Mouse (Mus musculus): ENCODE data around the gene Exoc7. TPM values are rescaled to one million over a fixed set of nuclear protein-coding genes. Genes with fewer than 3 reads are reported as not detected.
"Not testable (repeated sequence)": the region's sequence is repeated elsewhere in the genome, so short reads cannot be mapped to it uniquely, and the experiment has no call there.

The Exoc7 gene
- polyA plus RNA-seq, 1 experiment from 2014 or later, result 113 TPM

DNA sequence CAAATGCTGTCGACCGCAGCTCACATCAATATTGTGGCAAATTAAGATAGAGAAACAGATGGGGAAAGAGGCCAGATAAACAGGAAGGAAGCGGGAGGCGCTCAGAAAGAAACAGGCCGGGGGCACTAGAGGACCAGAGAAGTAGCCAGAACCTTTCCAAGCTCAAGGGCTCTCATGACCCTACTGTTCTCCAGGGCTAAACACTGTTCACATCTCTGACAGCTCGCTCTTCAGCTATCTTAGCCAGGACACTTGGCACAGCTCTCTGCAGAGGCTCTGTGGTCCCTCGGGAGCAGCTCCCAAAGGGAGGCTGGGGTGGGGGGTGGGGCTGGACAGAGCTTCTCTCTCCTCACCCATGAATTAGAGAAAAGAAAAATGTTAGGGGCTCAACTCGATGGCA is 16.5 kb downstream of the Exoc7 start:
- Histone ChIP-seq H3K36me3 (peaks cover 78% of the 10 kb centered on the region), H3K4me3 (replicated peaks) (no peak overlapping the region), H3K9ac (replicated peaks) (no peak overlapping the region), H3K4me1 (no peaks in the 10 kb centered on the region), H3K4me2 (no peak overlapping the region), H3K27ac (replicated peaks) (no peak overlapping the region), H3K27me3 (replicated peaks) (peaks cover 2% of the 10 kb centered on the region; the same call in 1 of the 2 replicates), H3K9me3 (replicated peaks) (no peaks in the 10 kb centered on the region)
- ATAC-seq (ENCODE audit: low FRiP score), result no peak
- WGBS, result 79% methylated on average over 8 of the region's 8 CpGs

GRCm38 (mm10) chr11:116287351-116287750 is 19.7 kb downstream of the Exoc7 start:
- Histone ChIP-seq H3K9me3 (replicated peaks) (no peaks in the 10 kb centered on the region), H3K27ac (replicated peaks) (no peak overlapping the region)

DNA sequence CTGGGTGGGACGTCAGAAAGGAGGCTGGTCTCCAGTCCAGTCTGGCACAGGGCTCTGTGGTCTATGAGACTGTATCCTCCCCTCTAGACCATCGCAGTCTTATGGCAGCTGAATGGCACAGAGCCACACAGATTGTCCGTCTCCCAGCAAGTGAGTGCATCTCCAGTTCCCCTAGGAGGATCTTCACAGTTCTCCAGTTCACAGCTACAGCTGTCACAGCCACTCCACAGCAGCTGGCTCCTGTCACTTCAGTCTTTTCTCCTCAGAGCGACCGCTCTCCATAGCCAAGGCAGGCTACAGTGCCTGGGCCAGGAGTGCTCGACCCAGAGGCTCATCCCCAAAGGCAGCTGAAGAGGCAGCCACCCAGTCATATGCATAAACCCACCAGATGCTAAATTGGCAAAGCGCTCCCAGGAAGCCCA is 21.3 kb downstream of the Exoc7 start:
- no peak for ATAC-seq (ENCODE audit: low FRiP score)
- Histone ChIP-seq H3K27ac (replicated peaks) (0 out of 2 replicates have a peak overlapping the region, but pooled peaks have one; percentile 9), H3K36me3 (peaks cover 37% of the 10 kb centered on the region), H3K4me1 (peaks cover 18% of the 10 kb centered on the region), H3K9me3 (replicated peaks) (no peaks in the 10 kb centered on the region), H3K9ac (replicated peaks) (no peak overlapping the region), H3K27me3 (replicated peaks) (peaks cover 50% of the 10 kb centered on the region), H3K4me3 (replicated peaks) (no peak overlapping the region), H3K4me2 (no peak overlapping the region)
- WGBS, result 69% methylated on average over 7 of the region's 7 CpGs

More at GRCm38 (mm10) chr11:116287351-116287750, 19.7 kb downstream of the Exoc7 start:
- Histone ChIP-seq H3K4me3 (replicated peaks) (no peak overlapping the region), H3K27me3 (replicated peaks) (peaks cover 34% of the 10 kb centered on the region), H3K36me3 (peaks cover 53% of the 10 kb centered on the region), H3K4me1 (peaks cover 8% of the 10 kb centered on the region), H3K9ac (replicated peaks) (no peak overlapping the region), H3K4me2 (no peak overlapping the region)
- WGBS, result 79% methylated on average over 5 of the region's 5 CpGs
- ATAC-seq (ENCODE audit: low FRiP score), result no peak

DNA sequence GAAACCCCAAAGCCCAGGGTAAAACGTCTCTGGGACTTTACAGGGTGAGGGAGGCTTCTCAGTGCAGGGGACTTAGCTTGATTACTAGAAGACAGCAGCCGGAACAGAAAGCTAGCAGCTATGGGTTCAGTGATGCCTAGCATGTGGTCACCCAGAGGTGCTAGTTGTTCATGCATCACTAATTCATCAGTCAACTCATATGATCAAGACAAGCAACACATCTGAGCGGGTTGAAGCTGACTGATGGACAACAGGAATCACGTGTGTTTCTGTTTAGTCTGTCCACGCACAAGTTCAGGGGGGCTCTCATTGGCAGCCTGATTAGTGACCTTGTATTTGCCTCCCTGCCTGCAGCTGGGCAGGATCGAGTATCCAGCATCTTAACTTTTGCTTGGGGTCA is 23.1 kb downstream of the Exoc7 start:
- 68% methylated on average over 6 of the region's 6 CpGs for WGBS
- H3K27me3 ChIP-seq (replicated peaks), result peaks cover 63% of the 10 kb centered on the region

GRCm38 (mm10) chr11:116282912-116283521 is 24.0 kb downstream of the Exoc7 start:
- Histone ChIP-seq H3K9me3 (replicated peaks) (no peaks in the 10 kb centered on the region), H3K36me3 (peaks cover 10% of the 10 kb centered on the region), H3K27me3 (replicated peaks) (peaks cover 63% of the 10 kb centered on the region), H3K4me1 (peaks cover 18% of the 10 kb centered on the region), H3K27ac (replicated peaks) (no peak overlapping the region), H3K9ac (replicated peaks) (no peak overlapping the region), H3K4me3 (replicated peaks) (peak overlapping the region; percentile 7; the same call in 1 of the 2 replicates), H3K4me2 (peak overlapping the region; percentile 16)
- ATAC-seq (ENCODE audit: low FRiP score), result no peak
- 10% methylated on average over 48 of the region's 48 CpGs for WGBS

More for the DNA sequence above, 23.1 kb downstream of the Exoc7 start:
- Histone ChIP-seq H3K4me2 (no peak overlapping the region), H3K36me3 (peaks cover 19% of the 10 kb centered on the region), H3K4me1 (peaks cover 18% of the 10 kb centered on the region), H3K9ac (replicated peaks) (no peak overlapping the region), H3K27ac (replicated peaks) (no peak overlapping the region), H3K9me3 (replicated peaks) (no peaks in the 10 kb centered on the region), H3K4me3 (replicated peaks) (no peak overlapping the region)
- no peak for ATAC-seq (ENCODE audit: low FRiP score)

DNA sequence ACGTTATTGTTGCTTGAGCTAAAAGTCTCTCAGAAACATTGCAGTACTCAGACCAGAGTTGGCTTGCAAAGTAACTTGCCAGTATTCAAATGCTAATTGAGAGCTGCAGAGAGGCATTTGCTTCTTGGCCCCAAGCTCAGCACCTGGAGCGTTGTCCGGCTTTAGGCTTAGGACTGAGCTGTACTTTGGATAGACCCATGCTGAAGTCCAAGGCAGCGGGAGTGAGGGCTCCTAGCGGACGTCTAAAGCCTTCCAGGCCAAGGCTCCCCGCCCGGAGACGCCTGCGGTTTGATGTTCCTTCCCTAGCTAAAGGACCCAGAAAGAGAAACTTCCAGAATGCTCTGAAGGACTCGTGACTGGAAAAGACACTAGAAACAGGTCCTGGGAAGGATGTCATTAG is 24.9 kb downstream of the Exoc7 start:
- H3K9ac ChIP-seq (replicated peaks), result no peak overlapping the region
- 0 out of 2 replicates have a peak, but pooled peaks cover under 1% of the 10 kb centered on the region for H3K36me3 ChIP-seq
- WGBS, result 2% methylated on average over 11 of the region's 11 CpGs
- ATAC-seq (ENCODE audit: low FRiP score), result no peak
- peaks cover 18% of the 10 kb centered on the region for H3K4me1 ChIP-seq
- no peak overlapping the region for H3K27ac ChIP-seq (replicated peaks)
- peak overlapping the region; percentile 54 for H3K4me2 ChIP-seq
- no peak overlapping the region for H3K4me3 ChIP-seq (replicated peaks)
- no peaks in the 10 kb centered on the region for H3K9me3 ChIP-seq (replicated peaks)
- H3K27me3 ChIP-seq (replicated peaks), result peaks cover 63% of the 10 kb centered on the region

DNA sequence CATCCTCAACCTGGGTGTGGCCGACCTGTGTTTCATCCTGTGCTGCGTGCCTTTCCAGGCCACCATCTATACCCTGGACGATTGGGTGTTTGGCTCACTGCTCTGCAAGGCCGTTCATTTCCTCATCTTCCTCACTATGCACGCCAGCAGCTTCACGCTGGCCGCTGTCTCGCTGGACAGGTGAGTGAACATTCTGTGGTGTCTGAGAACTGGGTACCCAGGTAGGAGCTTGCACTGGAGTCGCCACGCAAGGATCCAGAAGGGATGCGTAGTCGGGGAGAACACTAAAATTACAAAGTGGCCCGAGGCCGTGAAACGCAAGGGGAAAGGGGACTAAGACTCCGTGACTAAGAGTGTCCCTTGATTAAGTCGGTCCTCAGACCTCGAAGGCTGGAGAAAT is 25.4 kb downstream of the Exoc7 start:
- peaks cover 63% of the 10 kb centered on the region for H3K27me3 ChIP-seq (replicated peaks)
- no peak for ATAC-seq (ENCODE audit: low FRiP score)
- WGBS, result 1% methylated on average over 18 of the region's 18 CpGs
- H3K27ac ChIP-seq (replicated peaks), result no peak overlapping the region
- H3K4me1 ChIP-seq, result peaks cover 18% of the 10 kb centered on the region
- peak overlapping the region; percentile 33 for H3K4me3 ChIP-seq (replicated peaks)
- H3K9me3 ChIP-seq (replicated peaks), result no peaks in the 10 kb centered on the region
- H3K9ac ChIP-seq (replicated peaks), result peak overlapping the region; percentile 37; the same call in 1 of the 2 replicates
- H3K36me3 ChIP-seq, result no peaks in the 10 kb centered on the region
- peak overlapping the region; percentile 54 for H3K4me2 ChIP-seq

GRCm38 (mm10) chr11:116280751-116281663 is 26.0 kb downstream of the Exoc7 start, which contains the start of gene Galr2:
Gene Galr2, plus strand, starts transcription at chr11:116280939.
- no peak within 1 kb of the TSS for H3K27ac ChIP-seq (replicated peaks)
- H3K9me3 ChIP-seq (replicated peaks), result no peaks in the 10 kb centered on the region
- H3K4me2 ChIP-seq, result peak within 1 kb of the TSS; percentile 54
- H3K4me1 ChIP-seq, result peaks cover 18% of the 10 kb centered on the region
- H3K27me3 ChIP-seq (replicated peaks), result peaks cover 63% of the 10 kb centered on the region
- H3K36me3 ChIP-seq, result no peaks in the 10 kb centered on the region
- H3K4me3 ChIP-seq (replicated peaks), result peak within 1 kb of the TSS; percentile 33
- H3K9ac ChIP-seq (replicated peaks), result peak within 1 kb of the TSS; percentile 37; the same call in 1 of the 2 replicates
- WGBS, result 7% methylated on average over 46 of the region's 48 CpGs
- ATAC-seq (ENCODE audit: low FRiP score), result no peak

- not testable (repeated sequence) for H3K4me3 ChIP-seq (replicated peaks); H3K36me3 ChIP-seq; H3K9me3 ChIP-seq (replicated peaks); H3K9ac ChIP-seq (replicated peaks); H3K4me2 ChIP-seq; H3K27ac ChIP-seq (replicated peaks); ATAC-seq (ENCODE audit: low FRiP score)
- Histone ChIP-seq H3K27me3 (replicated peaks) (peaks cover 26% of the 10 kb centered on the region), H3K4me1 (peaks cover 28% of the 10 kb centered on the region)
- 90% methylated on average over 1 of the region's 1 CpGs for WGBS
Measured at GRCm38 (mm10) chr11:116277184-116277583, 29.8 kb downstream of the Exoc7 start.

GRCm38 (mm10) chr11:116274045-116274666 is 32.9 kb downstream of the Exoc7 start, which contains the start of gene Srp68:
Gene Srp68, minus strand, starts transcription at chr11:116274217.
- Histone ChIP-seq H3K27ac (replicated peaks) (peak within 1 kb of the TSS; percentile 93), H3K27me3 (replicated peaks) (no peaks in the 10 kb centered on the region), H3K4me2 (peak within 1 kb of the TSS; percentile 87), H3K4me3 (replicated peaks) (peak within 1 kb of the TSS; percentile 91), H3K4me1 (peaks cover 46% of the 10 kb centered on the region), H3K9me3 (replicated peaks) (no peaks in the 10 kb centered on the region), H3K9ac (replicated peaks) (peak within 1 kb of the TSS; percentile 91), H3K36me3 (peaks cover 17% of the 10 kb centered on the region)
- WGBS, result 2% methylated on average over 32 of the region's 32 CpGs
- ATAC-seq (ENCODE audit: low FRiP score), result peak; percentile 99

- peak overlapping the region; percentile 91 for H3K4me3 ChIP-seq (replicated peaks)
- H3K27ac ChIP-seq (replicated peaks), result peak overlapping the region; percentile 93
- H3K4me1 ChIP-seq, result peaks cover 46% of the 10 kb centered on the region
- H3K4me2 ChIP-seq, result peak overlapping the region; percentile 87
- H3K36me3 ChIP-seq, result peaks cover 22% of the 10 kb centered on the region
- no peaks in the 10 kb centered on the region for H3K9me3 ChIP-seq (replicated peaks)
- 0% methylated on average over 38 of the region's 39 CpGs for WGBS
- H3K9ac ChIP-seq (replicated peaks), result peak overlapping the region; percentile 91
- peak; percentile 43 for ATAC-seq (ENCODE audit: low FRiP score)
- H3K27me3 ChIP-seq (replicated peaks), result no peaks in the 10 kb centered on the region
Measured at GRCm38 (mm10) chr11:116273469-116274044, 33.5 kb downstream of the Exoc7 start.

Data from neural tube, embryonic 15.5 days (tissue).